Mouse (Mus musculus) limb, embryonic 10.5 days (tissue): ENCODE measurements around the gene Tmem82. TPM values are rescaled to one million over a fixed set of nuclear protein-coding genes. Genes with fewer than 3 reads are reported as not detected.
A peak's percentile ranks its signal among the peaks of the same experiment; 100 is the strongest.

Source experiments
- DNase-seq: peaks from one replicate; pipeline ENCODE4 v3.0.0-alpha.2; 2017; ENCODE audit warnings: low spot score
- H3K27ac ChIP-seq: fragments of 300-500 bp; sonication (generic); 2 replicates; pipeline ENCODE4 v1.5.1; 2016; ENCODE audit warnings: mild to moderate bottlenecking
- H3K27me3 ChIP-seq: fragments of 300-500 bp; sonication (generic); 2 replicates; pipeline ENCODE4 v1.6.1; 2016; ENCODE audit warnings: low read depth, mild to moderate bottlenecking; ENCODE audit not compliant: poor library complexity, severe bottlenecking
- H3K36me3 ChIP-seq: fragments of 300-500 bp; sonication (generic); 2 replicates; pipeline ENCODE4 v1.6.1; 2016; ENCODE audit warnings: mild to moderate bottlenecking, moderate library complexity
- H3K4me1 ChIP-seq: fragments of 300-500 bp; sonication (generic); 2 replicates; pipeline ENCODE4 v1.6.1; 2016
- H3K4me3 ChIP-seq: fragments of 300-500 bp; sonication (generic); 2 replicates; pipeline ENCODE4 v1.5.1; 2016; ENCODE audit warnings: mild to moderate bottlenecking, moderate library complexity
- H3K9me3 ChIP-seq: fragments of 300-500 bp; sonication (generic); replicated peaks from 2 replicates; pipeline ENCODE4 v1.6.1; 2016; ENCODE audit warnings: mild to moderate bottlenecking
- WGBS: fragments of 180-500 bp; shearing (Covaris S2); methylation state at CpG from one replicate; pipeline ENCODE4 v1.1.7; 2016; 5-methylcytosine and 5-hydroxymethylcytosine counted together
- polyA plus RNA-seq: library from polyadenylated mRNA; unstranded; fragments of >200 nt; fragmentation: Nextera tagmentation; extraction: Ambion mirVana; gene quantifications from 2 replicates; pipeline ENCODE4 v1.2.1, GENCODE M21; 2016

Gene Tmem82
- polyA plus RNA-seq, 1 experiment from 2014 or later = 1.1 TPM

GRCm38 (mm10) chr4:141601148-141601862 lies 17.1 kb downstream of the Tmem82 start:
- 72% methylated on average over 12 of the region's 12 CpGs for WGBS
- Histone ChIP-seq H3K9me3 (no peaks in the 10 kb centered on the region), H3K27me3 (no peaks in the 10 kb centered on the region), H3K4me1 (peaks cover 50% of the 10 kb centered on the region), H3K4me3 (no peak overlapping the region), H3K27ac (no peak overlapping the region), H3K36me3 (peaks cover 5% of the 10 kb centered on the region)
- no peak for DNase-seq

GRCm38 (mm10) chr4:141600364-141600763 lies 18.1 kb downstream of the Tmem82 start:
- H3K4me1 ChIP-seq = peaks cover 48% of the 10 kb centered on the region
- no peaks in the 10 kb centered on the region for H3K27me3 ChIP-seq
- WGBS = 39% methylated on average over 6 of the region's 6 CpGs
- no peak for DNase-seq
- peaks cover 14% of the 10 kb centered on the region for H3K36me3 ChIP-seq
- no peaks in the 10 kb centered on the region for H3K9me3 ChIP-seq
- H3K4me3 ChIP-seq = peak overlapping the region; percentile 67
- H3K27ac ChIP-seq = peak overlapping the region; percentile 93

- Histone ChIP-seq H3K27me3 (no peaks in the 10 kb centered on the region), H3K9me3 (no peaks in the 10 kb centered on the region), H3K4me3 (peak overlapping the region; percentile 67), H3K27ac (peak overlapping the region; percentile 93), H3K36me3 (peaks cover 23% of the 10 kb centered on the region), H3K4me1 (peaks cover 47% of the 10 kb centered on the region)
- DNase-seq = peak; percentile 82
- WGBS = under 1% methylated on average over 52 of the region's 57 CpGs
Observed at GRCm38 (mm10) chr4:141599251-141600141, 18.9 kb downstream of the Tmem82 start.

GRCm38 (mm10) chr4:141598894-141599250 lies 19.6 kb downstream of the Tmem82 start:
- H3K27me3 ChIP-seq = no peaks in the 10 kb centered on the region
- 1% methylated on average over 9 of the region's 9 CpGs for whole genome bisulfite sequencing
- peaks cover 41% of the 10 kb centered on the region for H3K4me1 ChIP-seq
- no peak for DNase-seq
- H3K36me3 ChIP-seq = peaks cover 29% of the 10 kb centered on the region
- H3K27ac ChIP-seq = peak overlapping the region; percentile 93
- no peaks in the 10 kb centered on the region for H3K9me3 ChIP-seq
- H3K4me3 ChIP-seq = peak overlapping the region; percentile 67

- Histone ChIP-seq H3K9me3 (no peaks in the 10 kb centered on the region), H3K27ac (peak overlapping the region; percentile 93), H3K36me3 (peaks cover 33% of the 10 kb centered on the region), H3K27me3 (no peaks in the 10 kb centered on the region), H3K4me3 (peak overlapping the region; percentile 67), H3K4me1 (peaks cover 41% of the 10 kb centered on the region)
- DNase-seq = peak; percentile 76
- WGBS = 1% methylated on average over 19 of the region's 19 CpGs
Observed at GRCm38 (mm10) chr4:141598199-141598893, 20.1 kb downstream of the Tmem82 start.

- peaks cover 41% of the 10 kb centered on the region for H3K4me1 ChIP-seq
- 84% methylated on average over 8 of the region's 8 CpGs for WGBS
- no peaks in the 10 kb centered on the region for H3K9me3 ChIP-seq
- H3K27ac ChIP-seq = peak overlapping the region; percentile 37; the same call in 1 of the 2 replicates
- no peaks in the 10 kb centered on the region for H3K27me3 ChIP-seq
- no peak overlapping the region for H3K4me3 ChIP-seq
- no peak for DNase-seq
- H3K36me3 ChIP-seq = peaks cover 49% of the 10 kb centered on the region
Observed at GRCm38 (mm10) chr4:141596700-141597328, 21.6 kb downstream of the Tmem82 start.

- H3K9me3 ChIP-seq = no peaks in the 10 kb centered on the region
- no peak overlapping the region for H3K27ac ChIP-seq
- 87% methylated on average over 9 of the region's 9 CpGs for WGBS
- peaks cover 59% of the 10 kb centered on the region for H3K36me3 ChIP-seq
- no peak overlapping the region for H3K4me3 ChIP-seq
- DNase-seq = no peak
- peaks cover 34% of the 10 kb centered on the region for H3K4me1 ChIP-seq
- no peaks in the 10 kb centered on the region for H3K27me3 ChIP-seq
Observed at GRCm38 (mm10) chr4:141595605-141596268, 22.7 kb downstream of the Tmem82 start.

GRCm38 (mm10) chr4:141595138-141595537 lies 23.3 kb downstream of the Tmem82 start:
- 92% methylated on average over 11 of the region's 11 CpGs for WGBS
- Histone ChIP-seq H3K27me3 (no peaks in the 10 kb centered on the region), H3K27ac (no peak overlapping the region), H3K9me3 (no peaks in the 10 kb centered on the region), H3K36me3 (peaks cover 65% of the 10 kb centered on the region), H3K4me3 (no peak overlapping the region), H3K4me1 (peaks cover 29% of the 10 kb centered on the region)
- no peak for DNase-seq

- Histone ChIP-seq H3K36me3 (peaks cover 97% of the 10 kb centered on the region), H3K9me3 (no peaks in the 10 kb centered on the region), H3K4me3 (no peak overlapping the region), H3K27ac (no peak overlapping the region), H3K27me3 (no peaks in the 10 kb centered on the region), H3K4me1 (no peaks in the 10 kb centered on the region)
- peak; percentile 58 for DNase-seq
- 26% methylated on average over 3 of the region's 3 CpGs for WGBS
Observed at GRCm38 (mm10) chr4:141591547-141591946, 26.9 kb downstream of the Tmem82 start.

GRCm38 (mm10) chr4:141583919-141584318 lies 34.5 kb downstream of the Tmem82 start:
- Histone ChIP-seq H3K9me3 (no peaks in the 10 kb centered on the region), H3K27me3 (no peaks in the 10 kb centered on the region), H3K27ac (no peak overlapping the region), H3K4me3 (no peak overlapping the region), H3K4me1 (no peaks in the 10 kb centered on the region), H3K36me3 (peaks cover 95% of the 10 kb centered on the region)
- 91% methylated on average over 8 of the region's 8 CpGs for WGBS
- DNase-seq = no peak

- H3K4me3 ChIP-seq = no peak overlapping the region
- no peaks in the 10 kb centered on the region for H3K27me3 ChIP-seq
- peaks cover 97% of the 10 kb centered on the region for H3K36me3 ChIP-seq
- no peak overlapping the region for H3K27ac ChIP-seq
- DNase-seq = no peak
- WGBS = 93% methylated on average over 13 of the region's 13 CpGs
- H3K9me3 ChIP-seq = no peaks in the 10 kb centered on the region
- H3K4me1 ChIP-seq = no peaks in the 10 kb centered on the region
Observed at GRCm38 (mm10) chr4:141581051-141581450, 37.4 kb downstream of the Tmem82 start.

GRCm38 (mm10) chr4:141578833-141579232 lies 39.6 kb downstream of the Tmem82 start:
- H3K27ac ChIP-seq = no peak overlapping the region
- DNase-seq = no peak
- WGBS = 81% methylated on average over 3 of the region's 3 CpGs
- H3K36me3 ChIP-seq = peaks cover 77% of the 10 kb centered on the region
- H3K4me1 ChIP-seq = peaks cover 4% of the 10 kb centered on the region
- H3K4me3 ChIP-seq = no peak overlapping the region
- no peaks in the 10 kb centered on the region for H3K27me3 ChIP-seq
- H3K9me3 ChIP-seq = no peaks in the 10 kb centered on the region
